Mouse (Mus musculus): ENCODE data around the gene Scarb2. TPM values are rescaled to one million over a fixed set of nuclear protein-coding genes. Genes with fewer than 3 reads are reported as not detected.

The Scarb2 gene
- polyA plus RNA-seq, 1 experiment: 46.6 TPM

- Histone ChIP-seq H3K36me3 (ENCODE audit: control insufficient read depth, insufficient read depth) (peaks cover 15% of the 10 kb centered on the region), H3ac (ENCODE audit: control insufficient read depth, insufficient read length) (no peak overlapping the region), H3K4me3 (no peak overlapping the region), H3K79me2 (ENCODE audit: control insufficient read depth, insufficient read depth) (no peaks in the 10 kb centered on the region), H3K27me3 (ENCODE audit: control insufficient read depth, insufficient read depth, insufficient read length) (no peaks in the 10 kb centered on the region), H3K4me2 (ENCODE audit: low read depth) (no peak overlapping the region)
- TF ChIP-seq E2F4 (IDR thresholded peaks at IDR 0.05; ENCODE audit: insufficient read depth): no peak
- no peak for TF ChIP-seq MYOD1 (IDR thresholded peaks at IDR 0.05; ENCODE audit: control insufficient read depth in 1 of 3, insufficient read length in 2 of 3, low read depth in 2 of 3)
- TF ChIP-seq REST (IDR thresholded peaks at IDR 0.05; ENCODE audit: insufficient read depth, insufficient read length): no peak
- TF ChIP-seq MAX (IDR thresholded peaks at IDR 0.05; ENCODE audit: low read depth): no peak
- no peak for TF ChIP-seq MYOG (IDR thresholded peaks at IDR 0.05; ENCODE audit: control insufficient read depth in 1 of 3, insufficient read depth in 1 of 3, insufficient read length in 2 of 3, low read depth in 2 of 3)
- TF ChIP-seq USF1 (IDR thresholded peaks at IDR 0.05; ENCODE audit: low read depth): no peak
- TF ChIP-seq TCF3 (IDR thresholded peaks at IDR 0.05; ENCODE audit: insufficient read length, low read depth): no peak
- TF ChIP-seq POLR2A (IDR thresholded peaks at IDR 0.05; ENCODE audit: insufficient read length, low read depth): no peak
- TF ChIP-seq POLR2AphosphoS2 (IDR thresholded peaks at IDR 0.05; ENCODE audit: insufficient read length, low read depth): no peak
- TF ChIP-seq CEBPB (IDR thresholded peaks at IDR 0.05; ENCODE audit: insufficient read depth, poor library complexity, severe bottlenecking): no peak
Measured at GRCm38 (mm10) chr5:92413271-92413981, 93.2 kb downstream of the Scarb2 start.

- TF ChIP-seq TCF3 (IDR thresholded peaks at IDR 0.05; ENCODE audit: insufficient read length, low read depth): no peak
- no peak for TF ChIP-seq SRF (IDR thresholded peaks at IDR 0.05; ENCODE audit: control insufficient read depth, insufficient read length, low read depth)
- TF ChIP-seq TCF12 (IDR thresholded peaks at IDR 0.05; ENCODE audit: insufficient read depth, poor library complexity, severe bottlenecking): no peak
- no peak for TF ChIP-seq MYOD1 (IDR thresholded peaks at IDR 0.05; ENCODE audit: control insufficient read depth in 1 of 3, insufficient read length in 2 of 3, low read depth in 2 of 3)
- TF ChIP-seq CEBPB (IDR thresholded peaks at IDR 0.05; ENCODE audit: insufficient read depth, poor library complexity, severe bottlenecking): no peak
- no peak for TF ChIP-seq MYOG (IDR thresholded peaks at IDR 0.05; ENCODE audit: control insufficient read depth in 1 of 3, insufficient read depth in 1 of 3, insufficient read length in 2 of 3, low read depth in 2 of 3)
- TF ChIP-seq POLR2A (IDR thresholded peaks at IDR 0.05; ENCODE audit: insufficient read length, low read depth): no peak
- no peak for TF ChIP-seq MAX (IDR thresholded peaks at IDR 0.05; ENCODE audit: low read depth)
- TF ChIP-seq USF1 (IDR thresholded peaks at IDR 0.05; ENCODE audit: low read depth): no peak
- TF ChIP-seq E2F4 (IDR thresholded peaks at IDR 0.05; ENCODE audit: insufficient read depth): no peak
- TF ChIP-seq REST (IDR thresholded peaks at IDR 0.05; ENCODE audit: insufficient read depth, insufficient read length): no peak
- no peak for TF ChIP-seq POLR2AphosphoS2 (IDR thresholded peaks at IDR 0.05; ENCODE audit: insufficient read length, low read depth)
- H3K27me3 ChIP-seq (ENCODE audit: control insufficient read depth, insufficient read depth, insufficient read length): no peaks in the 10 kb centered on the region
- no peak overlapping the region for H3K4me2 ChIP-seq (ENCODE audit: low read depth)
- no peak overlapping the region for H3K4me3 ChIP-seq
- no peak overlapping the region for H3ac ChIP-seq (ENCODE audit: control insufficient read depth, insufficient read length)
- H3K36me3 ChIP-seq (ENCODE audit: control insufficient read depth, insufficient read depth): peaks cover 5% of the 10 kb centered on the region
- no peaks in the 10 kb centered on the region for H3K79me2 ChIP-seq (ENCODE audit: control insufficient read depth, insufficient read depth)
Measured at GRCm38 (mm10) chr5:92411461-92412140, 95.0 kb downstream of the Scarb2 start.

GRCm38 (mm10) chr5:92410486-92410885, 96.1 kb downstream of the Scarb2 start:
- TF ChIP-seq CEBPB (IDR thresholded peaks at IDR 0.05; ENCODE audit: insufficient read depth, poor library complexity, severe bottlenecking) (no peak), POLR2A (IDR thresholded peaks at IDR 0.05; ENCODE audit: insufficient read length, low read depth) (no peak), REST (IDR thresholded peaks at IDR 0.05; ENCODE audit: insufficient read depth, insufficient read length) (no peak), POLR2AphosphoS2 (IDR thresholded peaks at IDR 0.05; ENCODE audit: insufficient read length, low read depth) (no peak), MYOG (IDR thresholded peaks at IDR 0.05; ENCODE audit: control insufficient read depth in 1 of 3, insufficient read depth in 1 of 3, insufficient read length in 2 of 3, low read depth in 2 of 3) (no peak), TCF3 (IDR thresholded peaks at IDR 0.05; ENCODE audit: insufficient read length, low read depth) (no peak), USF1 (IDR thresholded peaks at IDR 0.05; ENCODE audit: low read depth) (no peak), E2F4 (IDR thresholded peaks at IDR 0.05; ENCODE audit: insufficient read depth) (no peak)
- H3K79me2 ChIP-seq (ENCODE audit: control insufficient read depth, insufficient read depth): no peaks in the 10 kb centered on the region
- no peak overlapping the region for H3K4me2 ChIP-seq (ENCODE audit: low read depth)
- no peaks in the 10 kb centered on the region for H3K36me3 ChIP-seq (ENCODE audit: control insufficient read depth, insufficient read depth)
- no peak overlapping the region for H3ac ChIP-seq (ENCODE audit: control insufficient read depth, insufficient read length)
- no peak overlapping the region for H3K4me3 ChIP-seq
- H3K27me3 ChIP-seq (ENCODE audit: control insufficient read depth, insufficient read depth, insufficient read length): no peaks in the 10 kb centered on the region

- Histone ChIP-seq H3K79me2 (ENCODE audit: control insufficient read depth, insufficient read depth) (no peaks in the 10 kb centered on the region), H3K4me3 (no peak overlapping the region), H3K4me2 (ENCODE audit: low read depth) (no peak overlapping the region), H3K36me3 (ENCODE audit: control insufficient read depth, insufficient read depth) (no peaks in the 10 kb centered on the region), H3K27me3 (ENCODE audit: control insufficient read depth, insufficient read depth, insufficient read length) (no peaks in the 10 kb centered on the region), H3ac (ENCODE audit: control insufficient read depth, insufficient read length) (no peak overlapping the region)
- TF ChIP-seq SRF (IDR thresholded peaks at IDR 0.05; ENCODE audit: control insufficient read depth, insufficient read length, low read depth): no peak
Measured at GRCm38 (mm10) chr5:92409361-92410155, 97.1 kb downstream of the Scarb2 start.

Measured in myocyte (in vitro differentiated cells).